Mouse (Mus musculus) macrophage (primary cell): ENCODE data around the gene Coq9. TPM values are rescaled to one million over a fixed set of nuclear protein-coding genes. Genes with fewer than 3 reads are reported as not detected.
"Not testable (repeated sequence)": the region's sequence is repeated elsewhere in the genome, so short reads cannot be mapped to it uniquely, and the experiment has no call there.

Experiments
- H3K27ac ChIP-seq: fragments of 350-480 bp; formaldehyde crosslinking; 2 replicates; pipeline ENCODE4 v1.9.0; 2021
- H3K36me3 ChIP-seq: fragments of 350-480 bp; formaldehyde crosslinking; 2 replicates; pipeline ENCODE4 v1.9.0; 2021; ENCODE audit errors: inconsistent target
- H3K4me3 ChIP-seq: fragments of 350-480 bp; formaldehyde crosslinking; 2 replicates; pipeline ENCODE4 v1.9.0; 2021; ENCODE audit errors: inconsistent target
- H3K79me2 ChIP-seq: fragments of 350-480 bp; formaldehyde crosslinking; 2 replicates; pipeline ENCODE4 v1.9.0; 2021; ENCODE audit errors: inconsistent target
- WGBS: methylation state at CpG from one replicate; pipeline ENCODE4 v1.1.7; 2026; ENCODE audit warnings: inconsistent platforms; ENCODE audit not compliant: missing documents; 5-methylcytosine and 5-hydroxymethylcytosine counted together
- polyA plus RNA-seq: library from polyadenylated mRNA; stranded (reverse); fragments of 250-400 nt; gene quantifications from 3 replicates; pipeline ENCODE4 v1.2.4, GENCODE M21; 2018; ENCODE audit warnings: inconsistent platforms

The Coq9 gene
- polyA plus RNA-seq, 1 experiment from 2014 or later = 15.7 TPM

- Histone ChIP-seq H3K36me3 (no peaks in the 10 kb centered on the region), H3K79me2 (no peaks in the 10 kb centered on the region), H3K4me3 (no peak overlapping the region), H3K27ac (no peak overlapping the region)
- WGBS = 98% methylated on average over 5 of the region's 5 CpGs
These were observed 27.3 kb upstream of the Coq9 start for GRCm38 (mm10) chr8:94810855-94811254.

GRCm38 (mm10) chr8:94811654-94812053 is 26.5 kb upstream of the Coq9 start:
- no peak overlapping the region for H3K27ac ChIP-seq
- 11% methylated on average over 6 of the region's 6 CpGs for WGBS
- no peak overlapping the region for H3K4me3 ChIP-seq
- H3K36me3 ChIP-seq = no peaks in the 10 kb centered on the region
- H3K79me2 ChIP-seq = no peaks in the 10 kb centered on the region

GRCm38 (mm10) chr8:94812645-94813098 is 25.4 kb upstream of the Coq9 start:
- H3K4me3 ChIP-seq = no peak overlapping the region
- H3K79me2 ChIP-seq = no peaks in the 10 kb centered on the region
- no peak overlapping the region for H3K27ac ChIP-seq
- WGBS = 39% methylated on average over 6 of the region's 6 CpGs
- H3K36me3 ChIP-seq = no peaks in the 10 kb centered on the region

DNA sequence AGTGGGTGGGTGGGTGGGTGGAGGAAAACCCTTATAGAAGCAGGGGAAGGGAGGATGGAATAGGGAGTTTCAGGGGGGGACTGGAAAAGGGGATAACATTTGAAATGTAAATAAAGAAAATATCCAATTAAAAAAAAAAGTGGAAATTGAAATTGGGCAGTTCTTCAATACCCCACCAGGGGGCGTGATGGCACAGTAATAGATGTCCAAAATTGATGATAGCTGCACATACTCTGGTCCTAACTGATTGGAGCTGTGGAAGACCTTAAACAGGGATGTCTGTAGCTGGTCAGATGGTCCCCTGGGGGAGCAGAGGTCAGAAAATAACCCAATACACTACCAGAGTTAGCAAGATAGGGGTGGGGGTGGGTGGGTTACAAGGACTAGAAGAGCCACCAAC is 23.6 kb upstream of the Coq9 start:
- Histone ChIP-seq H3K27ac (no peak overlapping the region), H3K79me2 (no peaks in the 10 kb centered on the region), H3K4me3 (no peak overlapping the region), H3K36me3 (no peaks in the 10 kb centered on the region)
- 0% methylated on average over 1 of the region's 1 CpGs for WGBS

GRCm38 (mm10) chr8:94817933-94818332 is 20.2 kb upstream of the Coq9 start:
- Histone ChIP-seq H3K79me2 (no peaks in the 10 kb centered on the region), H3K36me3 (peaks cover 18% of the 10 kb centered on the region; the same call in 1 of the 2 replicates), H3K27ac (no peak overlapping the region), H3K4me3 (no peak overlapping the region)
- 49% methylated on average over 5 of the region's 11 CpGs for WGBS

GRCm38 (mm10) chr8:94819671-94820179 is 18.4 kb upstream of the Coq9 start:
- peaks cover 29% of the 10 kb centered on the region for H3K36me3 ChIP-seq
- H3K79me2 ChIP-seq = no peaks in the 10 kb centered on the region
- no peak overlapping the region for H3K4me3 ChIP-seq
- 93% methylated on average over 6 of the region's 6 CpGs for WGBS
- no peak overlapping the region for H3K27ac ChIP-seq

GRCm38 (mm10) chr8:94820553-94820952 is 17.6 kb upstream of the Coq9 start:
- Histone ChIP-seq H3K4me3 (no peak overlapping the region), H3K79me2 (no peaks in the 10 kb centered on the region), H3K36me3 (peaks cover 37% of the 10 kb centered on the region), H3K27ac (no peak overlapping the region)
- 96% methylated on average over 7 of the region's 7 CpGs for WGBS

- no peak overlapping the region for H3K4me3 ChIP-seq
- no peaks in the 10 kb centered on the region for H3K79me2 ChIP-seq
- 96% methylated on average over 2 of the region's 2 CpGs for WGBS
- peaks cover 37% of the 10 kb centered on the region for H3K36me3 ChIP-seq
- H3K27ac ChIP-seq = no peak overlapping the region
These were observed 16.7 kb upstream of the Coq9 start for GRCm38 (mm10) chr8:94821381-94821780.

GRCm38 (mm10) chr8:94822637-94823560 is 15.2 kb upstream of the Coq9 start:
- Histone ChIP-seq H3K4me3 (no peak overlapping the region), H3K36me3 (peaks cover 47% of the 10 kb centered on the region), H3K27ac (no peak overlapping the region), H3K79me2 (no peaks in the 10 kb centered on the region)
- 91% methylated on average over 23 of the region's 23 CpGs for WGBS

DNA sequence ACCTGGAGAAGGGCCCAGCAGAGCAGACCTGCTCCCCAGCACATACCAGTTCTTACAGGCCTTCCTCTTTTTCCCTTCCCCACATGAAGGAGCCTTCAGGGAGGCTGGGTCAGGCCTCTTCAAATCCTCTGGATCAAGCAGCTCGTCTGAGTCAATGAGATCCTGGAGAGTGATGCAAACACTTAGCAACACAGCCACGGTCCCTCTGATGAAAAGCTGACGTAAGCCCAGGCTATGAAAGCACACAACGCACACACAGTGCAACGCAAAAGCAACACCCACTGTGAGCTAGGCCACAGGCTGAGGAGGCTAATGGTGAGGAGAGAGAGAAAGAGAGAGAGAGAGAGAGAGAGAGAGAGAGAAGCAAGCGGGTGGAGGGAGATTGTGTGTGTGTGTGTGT is 13.0 kb upstream of the Coq9 start:
- Histone ChIP-seq H3K79me2 (no peaks in the 10 kb centered on the region), H3K27ac (no peak overlapping the region), H3K36me3 (peaks cover 57% of the 10 kb centered on the region), H3K4me3 (no peak overlapping the region)
- 85% methylated on average over 3 of the region's 6 CpGs for WGBS

GRCm38 (mm10) chr8:94826210-94826609 is 11.9 kb upstream of the Coq9 start:
- 96% methylated on average over 5 of the region's 5 CpGs for WGBS
- no peak overlapping the region for H3K4me3 ChIP-seq
- H3K36me3 ChIP-seq = peaks cover 57% of the 10 kb centered on the region
- no peaks in the 10 kb centered on the region for H3K79me2 ChIP-seq
- H3K27ac ChIP-seq = no peak overlapping the region

DNA sequence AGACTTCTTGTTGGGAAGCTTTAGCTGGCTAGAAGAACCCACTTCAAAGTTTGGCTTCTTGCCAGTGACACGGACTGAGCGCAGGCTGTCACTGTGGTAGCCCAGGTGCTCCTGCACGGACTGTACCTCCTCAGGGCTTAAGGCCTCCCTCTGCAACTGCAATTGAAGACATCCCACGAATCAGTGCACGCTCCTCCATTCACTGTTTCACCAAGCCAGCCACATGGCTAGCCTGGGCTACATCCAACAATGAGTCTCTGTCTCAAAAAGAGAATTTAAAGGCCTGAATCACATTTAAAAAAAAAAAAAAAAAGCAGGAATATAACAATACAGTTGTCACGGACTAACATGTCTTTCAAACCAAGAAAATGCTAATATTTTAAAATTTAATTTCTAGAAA is 9.8 kb upstream of the Coq9 start:
- no peak overlapping the region for H3K27ac ChIP-seq
- WGBS = 85% methylated on average over 6 of the region's 6 CpGs
- H3K36me3 ChIP-seq = peaks cover 41% of the 10 kb centered on the region
- H3K79me2 ChIP-seq = peaks cover 12% of the 10 kb centered on the region
- H3K4me3 ChIP-seq = no peak overlapping the region

GRCm38 (mm10) chr8:94833901-94834405 is 4.2 kb upstream of the Coq9 start:
- not testable (repeated sequence) for H3K27ac ChIP-seq, H3K36me3 ChIP-seq, H3K4me3 ChIP-seq
- WGBS = 75% methylated on average over 5 of the region's 7 CpGs
- H3K79me2 ChIP-seq = peaks cover 58% of the 10 kb centered on the region

- not testable (repeated sequence) for H3K36me3 ChIP-seq, H3K27ac ChIP-seq, H3K4me3 ChIP-seq
- peaks cover 58% of the 10 kb centered on the region for H3K79me2 ChIP-seq
- 96% methylated on average over 13 of the region's 13 CpGs for WGBS
These were observed 2.4 kb upstream of the Coq9 start for GRCm38 (mm10) chr8:94835751-94836150.
